Mouse (Mus musculus): Measurements from ENCODE around the gene Arhgef18.

The Arhgef18 gene

GRCm38 (mm10) chr8:3451992-3452391 is 59.2 kb downstream of the Arhgef18 start:
- no peak for DNase-seq (ENCODE audit: low spot score in 2 of 2)

GRCm38 (mm10) chr8:3463248-3463647 is 70.4 kb downstream of the Arhgef18 start:
- no peak for DNase-seq (ENCODE audit: low spot score in 2 of 2)

- no peak for DNase-seq (ENCODE audit: low spot score in 2 of 2)
Measured at GRCm38 (mm10) chr8:3464309-3464708, 71.5 kb downstream of the Arhgef18 start.

- DNase-seq (ENCODE audit: low spot score in 2 of 2): peak; percentile 99
Measured at GRCm38 (mm10) chr8:3467006-3467885, 74.4 kb downstream of the Arhgef18 start, which contains the start of gene Pex11g. Gene Pex11g, minus strand, starts transcription at chr8:3467680.

GRCm38 (mm10) chr8:3467886-3468545 is 75.2 kb downstream of the Arhgef18 start:
- no peak for DNase-seq (ENCODE audit: low spot score in 2 of 2)

GRCm38 (mm10) chr8:3468838-3469237 is 76.0 kb downstream of the Arhgef18 start:
- no peak for DNase-seq (ENCODE audit: low spot score in 2 of 2)

GRCm38 (mm10) chr8:3470562-3470961 is 77.8 kb downstream of the Arhgef18 start, which contains the start of gene Tex45:
Gene Tex45, plus strand, starts transcription at chr8:3470862.
- DNase-seq (ENCODE audit: low spot score in 2 of 2): no peak

GRCm38 (mm10) chr8:3475715-3476429 is 83.1 kb downstream of the Arhgef18 start:
- no peak for DNase-seq (ENCODE audit: low spot score in 2 of 2)

GRCm38 (mm10) chr8:3480221-3480785 is 87.5 kb downstream of the Arhgef18 start:
- DNase-seq (ENCODE audit: low spot score in 2 of 2): no peak

- DNase-seq (ENCODE audit: low spot score in 2 of 2): no peak
Measured at GRCm38 (mm10) chr8:3481605-3482004, 88.8 kb downstream of the Arhgef18 start.

- DNase-seq (ENCODE audit: low spot score in 2 of 2): no peak
Measured at GRCm38 (mm10) chr8:3482240-3482740, 89.5 kb downstream of the Arhgef18 start.

GRCm38 (mm10) chr8:3483546-3483945 is 90.7 kb downstream of the Arhgef18 start:
- DNase-seq (ENCODE audit: low spot score in 2 of 2): no peak

- DNase-seq (ENCODE audit: low spot score in 2 of 2): no peak
Measured at GRCm38 (mm10) chr8:3485192-3485591, 92.4 kb downstream of the Arhgef18 start.

GRCm38 (mm10) chr8:3492901-3493844 is 100.4 kb downstream of the Arhgef18 start, which contains the start of gene Zfp358:
Gene Zfp358, plus strand, starts transcription at chr8:3493138.
- DNase-seq (ENCODE audit: low spot score in 2 of 2): peak; percentile 55 to 72

GRCm38 (mm10) chr8:3493845-3494208 is 101.0 kb downstream of the Arhgef18 start:
- no peak for DNase-seq (ENCODE audit: low spot score in 2 of 2)

GRCm38 (mm10) chr8:3495578-3496427 is 103.0 kb downstream of the Arhgef18 start:
- no peak for DNase-seq (ENCODE audit: low spot score in 2 of 2)

GRCm38 (mm10) chr8:3496428-3496748 is 103.6 kb downstream of the Arhgef18 start:
- DNase-seq (ENCODE audit: low spot score in 2 of 2): no peak

GRCm38 (mm10) chr8:3498583-3498982 is 105.8 kb downstream of the Arhgef18 start:
- DNase-seq (ENCODE audit: low spot score in 2 of 2): no peak

- no peak for DNase-seq (ENCODE audit: low spot score in 2 of 2)
Measured at GRCm38 (mm10) chr8:3499751-3500150, 106.9 kb downstream of the Arhgef18 start.
